Mouse (Mus musculus) intestine, embryonic 15.5 days (tissue): ENCODE results near the gene Tmem63a. TPM values are rescaled to one million over a fixed set of nuclear protein-coding genes. Genes with fewer than 3 reads are reported as not detected.

Experiments used
- ATAC-seq: fragments of 200-750 bp; cut with Nextera tagmentation; 2 replicates; pipeline ENCODE4 v1.8.0; 2017; ENCODE audit warnings: moderate TSS enrichment, moderate library complexity
- H3K27ac ChIP-seq: fragments of 300-500 bp; sonication (generic); 2 replicates; pipeline ENCODE4 v1.5.1; 2015; ENCODE audit warnings: mild to moderate bottlenecking, inconsistent platforms
- H3K27me3 ChIP-seq: fragments of 300-500 bp; sonication (generic); replicated peaks from 2 replicates; pipeline ENCODE4 v1.6.1; 2015; ENCODE audit warnings: inconsistent platforms
- H3K36me3 ChIP-seq: fragments of 300-500 bp; sonication (generic); 2 replicates; pipeline ENCODE4 v1.6.1; 2015; ENCODE audit warnings: inconsistent platforms
- H3K4me1 ChIP-seq: fragments of 300-500 bp; sonication (generic); replicated peaks from 2 replicates; pipeline ENCODE4 v1.6.1; 2015; ENCODE audit warnings: inconsistent platforms
- H3K4me2 ChIP-seq: fragments of 300-500 bp; sonication (generic); replicated peaks from 2 replicates; pipeline ENCODE4 v1.6.1; 2015; ENCODE audit warnings: mild to moderate bottlenecking, inconsistent platforms
- H3K4me3 ChIP-seq: fragments of 300-500 bp; sonication (generic); replicated peaks from 2 replicates; pipeline ENCODE4 v1.5.1; 2015; ENCODE audit warnings: inconsistent platforms
- H3K9ac ChIP-seq: fragments of 300-500 bp; sonication (generic); 2 replicates; pipeline ENCODE4 v1.6.1; 2015; ENCODE audit warnings: inconsistent platforms
- H3K9me3 ChIP-seq: fragments of 300-500 bp; sonication (generic); 2 replicates; pipeline ENCODE4 v1.6.1; 2016; ENCODE audit warnings: inconsistent platforms
- WGBS: fragments of 180-500 bp; shearing (Covaris S2); methylation state at CpG from one replicate; pipeline ENCODE4 v1.1.7; 2015; 5-methylcytosine and 5-hydroxymethylcytosine counted together
- polyA plus RNA-seq: library from polyadenylated mRNA; unstranded; fragments of >200 nt; fragmentation: Nextera tagmentation; extraction: Ambion mirVana; gene quantifications from 2 replicates; pipeline ENCODE4 v1.2.1, GENCODE M21; 2015

Tmem63a gene
- polyA plus RNA-seq, 1 experiment from 2014 or later: 15.8 TPM

- Histone ChIP-seq H3K4me3 (peak overlapping the region; percentile 8), H3K4me2 (peak overlapping the region; percentile 56), H3K27ac (peak overlapping the region; percentile 72), H3K27me3 (no peaks in the 10 kb centered on the region), H3K36me3 (0 out of 2 replicates have a peak, but pooled peaks cover 10% of the 10 kb centered on the region), H3K4me1 (peaks cover 47% of the 10 kb centered on the region), H3K9me3 (no peaks in the 10 kb centered on the region), H3K9ac (0 out of 2 replicates have a peak overlapping the region, but pooled peaks have one; percentile 29)
- ATAC-seq: peak; percentile 84
- 22% methylated on average over 20 of the region's 20 CpGs for WGBS
Measured at GRCm38 (mm10) chr1:180945001-180945980, 3.1 kb downstream of the Tmem63a start.

- H3K4me2 ChIP-seq: no peak overlapping the region
Measured at GRCm38 (mm10) chr1:180946448-180946847, 4.3 kb downstream of the Tmem63a start.

GRCm38 (mm10) chr1:180952085-180952746 is 10.1 kb downstream of the Tmem63a start:
- 50% methylated on average over 6 of the region's 6 CpGs for WGBS
- H3K9me3 ChIP-seq: no peaks in the 10 kb centered on the region
- no peak overlapping the region for H3K9ac ChIP-seq
- H3K27me3 ChIP-seq: no peaks in the 10 kb centered on the region
- H3K4me2 ChIP-seq: no peak overlapping the region
- H3K4me1 ChIP-seq: peaks cover 6% of the 10 kb centered on the region; the same call in 1 of the 2 replicates
- H3K36me3 ChIP-seq: peaks cover 16% of the 10 kb centered on the region; the same call in 1 of the 2 replicates
- ATAC-seq: peak; percentile 90
- no peak overlapping the region for H3K4me3 ChIP-seq
- no peak overlapping the region for H3K27ac ChIP-seq

More at GRCm38 (mm10) chr1:180946448-180946847, 4.3 kb downstream of the Tmem63a start:
- Histone ChIP-seq H3K36me3 (0 out of 2 replicates have a peak, but pooled peaks cover 10% of the 10 kb centered on the region), H3K9me3 (no peaks in the 10 kb centered on the region), H3K27me3 (no peaks in the 10 kb centered on the region), H3K4me1 (peaks cover 40% of the 10 kb centered on the region), H3K4me3 (no peak overlapping the region), H3K9ac (no peak overlapping the region), H3K27ac (no peak overlapping the region)
- no peak for ATAC-seq
- 82% methylated on average over 6 of the region's 6 CpGs for WGBS

- H3K9me3 ChIP-seq: no peaks in the 10 kb centered on the region
- WGBS: 68% methylated on average over 5 of the region's 5 CpGs
- H3K9ac ChIP-seq: no peak overlapping the region
- H3K27ac ChIP-seq: 0 out of 2 replicates have a peak overlapping the region, but pooled peaks have one; percentile 7
- H3K4me1 ChIP-seq: peaks cover 6% of the 10 kb centered on the region; the same call in 1 of the 2 replicates
- H3K36me3 ChIP-seq: peaks cover 18% of the 10 kb centered on the region; the same call in 1 of the 2 replicates
- H3K4me2 ChIP-seq: no peak overlapping the region
- no peak overlapping the region for H3K4me3 ChIP-seq
- 0 out of 2 replicates have a peak, but pooled peaks have one; percentile 15 for ATAC-seq
- H3K27me3 ChIP-seq: no peaks in the 10 kb centered on the region
Measured at GRCm38 (mm10) chr1:180952808-180953207, 10.7 kb downstream of the Tmem63a start.

- H3K36me3 ChIP-seq: peaks cover 14% of the 10 kb centered on the region
- H3K4me3 ChIP-seq: no peak overlapping the region
- no peak overlapping the region for H3K9ac ChIP-seq
- no peak for ATAC-seq
- H3K4me2 ChIP-seq: no peak overlapping the region
- H3K4me1 ChIP-seq: peaks cover 4% of the 10 kb centered on the region; the same call in 1 of the 2 replicates
- H3K27ac ChIP-seq: no peak overlapping the region
- WGBS: 89% methylated on average over 8 of the region's 8 CpGs
- H3K27me3 ChIP-seq: no peaks in the 10 kb centered on the region
- no peaks in the 10 kb centered on the region for H3K9me3 ChIP-seq
Measured at GRCm38 (mm10) chr1:180956401-180956800, 14.3 kb downstream of the Tmem63a start.

GRCm38 (mm10) chr1:180956973-180957381 is 14.8 kb downstream of the Tmem63a start:
- 81% methylated on average over 8 of the region's 8 CpGs for WGBS

GRCm38 (mm10) chr1:180957989-180958388 is 15.8 kb downstream of the Tmem63a start:
- H3K4me2 ChIP-seq: no peak overlapping the region
- 85% methylated on average over 3 of the region's 3 CpGs for WGBS

More at GRCm38 (mm10) chr1:180956973-180957381, 14.8 kb downstream of the Tmem63a start:
- peaks cover 17% of the 10 kb centered on the region for H3K36me3 ChIP-seq
- no peak overlapping the region for H3K9ac ChIP-seq
- H3K27ac ChIP-seq: no peak overlapping the region
- no peaks in the 10 kb centered on the region for H3K27me3 ChIP-seq
- no peak for ATAC-seq
- H3K9me3 ChIP-seq: no peaks in the 10 kb centered on the region
- H3K4me1 ChIP-seq: no peaks in the 10 kb centered on the region
- no peak overlapping the region for H3K4me3 ChIP-seq
- H3K4me2 ChIP-seq: no peak overlapping the region

GRCm38 (mm10) chr1:180958797-180959196 is 16.7 kb downstream of the Tmem63a start:
- Histone ChIP-seq H3K4me1 (no peaks in the 10 kb centered on the region), H3K4me2 (no peak overlapping the region), H3K36me3 (peaks cover 18% of the 10 kb centered on the region; the same call in 1 of the 2 replicates), H3K27me3 (no peaks in the 10 kb centered on the region), H3K9ac (no peak overlapping the region), H3K27ac (no peak overlapping the region), H3K4me3 (no peak overlapping the region), H3K9me3 (no peaks in the 10 kb centered on the region)
- 67% methylated on average over 3 of the region's 3 CpGs for WGBS
- no peak for ATAC-seq

More at GRCm38 (mm10) chr1:180957989-180958388, 15.8 kb downstream of the Tmem63a start:
- Histone ChIP-seq H3K9me3 (no peaks in the 10 kb centered on the region), H3K4me1 (no peaks in the 10 kb centered on the region), H3K4me3 (no peak overlapping the region), H3K27me3 (no peaks in the 10 kb centered on the region), H3K27ac (no peak overlapping the region), H3K36me3 (peaks cover 20% of the 10 kb centered on the region), H3K9ac (no peak overlapping the region)
- ATAC-seq: no peak

GRCm38 (mm10) chr1:180965786-180966185 is 23.6 kb downstream of the Tmem63a start:
- no peaks in the 10 kb centered on the region for H3K9me3 ChIP-seq
- ATAC-seq: no peak
- no peak overlapping the region for H3K9ac ChIP-seq
- no peak overlapping the region for H3K27ac ChIP-seq
- peaks cover 31% of the 10 kb centered on the region for H3K36me3 ChIP-seq
- H3K4me1 ChIP-seq: no peaks in the 10 kb centered on the region
- no peak overlapping the region for H3K4me2 ChIP-seq
- H3K27me3 ChIP-seq: no peaks in the 10 kb centered on the region
- WGBS: 77% methylated on average over 3 of the region's 3 CpGs
- H3K4me3 ChIP-seq: no peak overlapping the region

GRCm38 (mm10) chr1:180966542-180966941 is 24.4 kb downstream of the Tmem63a start:
- no peak overlapping the region for H3K4me3 ChIP-seq
- H3K27me3 ChIP-seq: no peaks in the 10 kb centered on the region
- no peak overlapping the region for H3K4me2 ChIP-seq
- peaks cover 29% of the 10 kb centered on the region for H3K36me3 ChIP-seq
- no peaks in the 10 kb centered on the region for H3K9me3 ChIP-seq
- no peak overlapping the region for H3K9ac ChIP-seq
- WGBS: 47% methylated on average over 3 of the region's 3 CpGs
- no peak for ATAC-seq
- no peak overlapping the region for H3K27ac ChIP-seq
- H3K4me1 ChIP-seq: no peaks in the 10 kb centered on the region

GRCm38 (mm10) chr1:180967261-180967660 is 25.1 kb downstream of the Tmem63a start:
- no peaks in the 10 kb centered on the region for H3K27me3 ChIP-seq
- WGBS: 73% methylated on average over 7 of the region's 7 CpGs

GRCm38 (mm10) chr1:180972941-180973340 is 30.8 kb downstream of the Tmem63a start:
- H3K9ac ChIP-seq: no peak overlapping the region
- H3K4me2 ChIP-seq: no peak overlapping the region
- ATAC-seq: no peak
- H3K27ac ChIP-seq: no peak overlapping the region
- no peaks in the 10 kb centered on the region for H3K27me3 ChIP-seq
- peaks cover 12% of the 10 kb centered on the region; the same call in 1 of the 2 replicates for H3K36me3 ChIP-seq
- 82% methylated on average over 10 of the region's 11 CpGs for WGBS
- no peak overlapping the region for H3K4me3 ChIP-seq
- H3K4me1 ChIP-seq: no peaks in the 10 kb centered on the region
- no peaks in the 10 kb centered on the region for H3K9me3 ChIP-seq

More at GRCm38 (mm10) chr1:180967261-180967660, 25.1 kb downstream of the Tmem63a start:
- Histone ChIP-seq H3K4me2 (no peak overlapping the region), H3K9ac (no peak overlapping the region), H3K36me3 (peaks cover 25% of the 10 kb centered on the region), H3K9me3 (no peaks in the 10 kb centered on the region), H3K27ac (no peak overlapping the region), H3K4me3 (no peak overlapping the region), H3K4me1 (no peaks in the 10 kb centered on the region)
- ATAC-seq: no peak
